Mouse (Mus musculus) intestine, embryonic 14.5 days (tissue): ENCODE data around the gene Nup107. TPM values are rescaled to one million over a fixed set of nuclear protein-coding genes. Genes with fewer than 3 reads are reported as not detected.

Experiments
- ATAC-seq: fragments of 200-750 bp; cut with Nextera tagmentation; replicated peaks from 2 replicates; pipeline ENCODE4 v1.8.0; 2017; ENCODE audit warnings: low read depth, moderate number of reproducible peaks, moderate TSS enrichment, moderate library complexity; ENCODE audit not compliant: low FRiP score, low TSS enrichment
- DNase-seq: peaks from one replicate; pipeline ENCODE4 v3.0.0-alpha.2; 2018; ENCODE audit warnings: low spot score
- H3K27ac ChIP-seq: fragments of 300-500 bp; sonication (generic); 2 replicates; pipeline ENCODE4 v1.5.1; 2014; ENCODE audit warnings: low read depth, mild to moderate bottlenecking, control low read depth
- H3K27me3 ChIP-seq: fragments of 300-500 bp; sonication (generic); replicated peaks from 2 replicates; pipeline ENCODE4 v1.6.1; 2014; ENCODE audit warnings: low read length, control low read depth; ENCODE audit not compliant: control insufficient read depth, insufficient read depth
- H3K36me3 ChIP-seq: fragments of 300-500 bp; sonication (generic); 2 replicates; pipeline ENCODE4 v1.6.1; 2014; ENCODE audit warnings: low read length, control low read depth; ENCODE audit not compliant: control insufficient read depth, insufficient read depth
- H3K4me1 ChIP-seq: fragments of 300-500 bp; sonication (generic); replicated peaks from 2 replicates; pipeline ENCODE4 v1.6.1; 2014; ENCODE audit warnings: low read length, control low read depth, mixed read lengths; ENCODE audit not compliant: control insufficient read depth, insufficient read depth
- H3K4me2 ChIP-seq: fragments of 300-500 bp; sonication (generic); 2 replicates; pipeline ENCODE4 v1.6.1; 2014; ENCODE audit warnings: low read length
- H3K4me3 ChIP-seq: fragments of 300-500 bp; sonication (generic); 2 replicates; pipeline ENCODE4 v1.5.1; 2014; ENCODE audit warnings: low read depth, low read length, control low read depth, mixed read lengths
- H3K9ac ChIP-seq: fragments of 300-500 bp; sonication (generic); 2 replicates; pipeline ENCODE4 v1.6.1; 2014; ENCODE audit warnings: mild to moderate bottlenecking, low read length
- H3K9me3 ChIP-seq: fragments of 300-500 bp; sonication (generic); 2 replicates; pipeline ENCODE4 v1.6.1; 2016; ENCODE audit warnings: low read length, control low read depth; ENCODE audit not compliant: control insufficient read depth
- WGBS: fragments of 180-500 bp; shearing (Covaris S2); extraction: QIAGEN DNeasy Blood & Tissue Kit; methylation state at CpG from one replicate; pipeline ENCODE4 v1.1.7; 2014; 5-methylcytosine and 5-hydroxymethylcytosine counted together
- polyA plus RNA-seq: library from polyadenylated mRNA; unstranded; fragments of >200 nt; fragmentation: Nextera tagmentation; extraction: Ambion mirVana; gene quantifications from 2 replicates; pipeline ENCODE4 v1.2.1, GENCODE M21; 2014

The Nup107 gene
- polyA plus RNA-seq, 1 experiment from 2014 or later, result 60.8 TPM

DNA sequence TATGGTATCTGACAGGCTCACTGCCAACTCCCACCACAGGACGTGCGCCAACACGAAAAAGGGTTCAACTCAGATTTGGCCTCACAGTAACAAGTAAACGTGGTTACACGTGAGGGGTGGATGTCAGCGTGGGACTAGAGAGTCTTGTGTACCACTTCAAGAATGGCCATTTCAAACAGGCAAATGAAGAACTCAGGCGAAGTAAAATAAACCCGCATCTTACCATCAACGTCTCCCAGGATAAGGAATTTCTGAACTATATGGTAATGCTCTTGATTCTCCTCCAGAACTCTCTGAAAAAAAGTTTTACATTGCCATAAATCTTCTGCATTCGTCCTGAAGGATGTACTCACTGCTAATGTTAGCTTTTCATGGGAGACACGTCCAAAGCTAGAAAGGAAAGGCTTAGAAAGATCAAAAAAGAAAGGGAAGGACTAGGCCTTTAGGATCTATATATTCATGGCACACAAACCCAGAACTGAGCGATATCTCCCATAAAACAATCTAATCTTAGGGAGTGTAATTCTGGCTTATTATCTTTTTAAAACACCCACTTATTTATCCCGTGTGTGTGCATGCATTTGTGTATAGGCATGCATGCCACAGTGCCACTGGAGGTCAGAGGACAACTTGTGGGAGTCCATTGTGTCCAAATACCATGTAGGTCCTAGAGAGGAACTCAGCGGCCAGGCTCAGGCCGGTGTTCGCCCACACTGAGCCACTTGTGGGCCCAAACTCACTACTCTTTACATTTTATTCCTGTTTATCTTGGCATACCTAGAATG, 26.2 kb downstream of the Nup107 start:
- no peak overlapping the region for H3K9ac ChIP-seq
- H3K27me3 ChIP-seq, result no peaks in the 10 kb centered on the region
- no peaks in the 10 kb centered on the region for H3K4me1 ChIP-seq
- WGBS, result 93% methylated on average over 16 of the region's 16 CpGs
- ATAC-seq, result no peak
- H3K4me3 ChIP-seq, result no peak overlapping the region
- peaks cover 86% of the 10 kb centered on the region for H3K36me3 ChIP-seq
- H3K4me2 ChIP-seq, result no peak overlapping the region
- H3K27ac ChIP-seq, result no peak overlapping the region
- no peaks in the 10 kb centered on the region for H3K9me3 ChIP-seq
- DNase-seq, result no peak

DNA sequence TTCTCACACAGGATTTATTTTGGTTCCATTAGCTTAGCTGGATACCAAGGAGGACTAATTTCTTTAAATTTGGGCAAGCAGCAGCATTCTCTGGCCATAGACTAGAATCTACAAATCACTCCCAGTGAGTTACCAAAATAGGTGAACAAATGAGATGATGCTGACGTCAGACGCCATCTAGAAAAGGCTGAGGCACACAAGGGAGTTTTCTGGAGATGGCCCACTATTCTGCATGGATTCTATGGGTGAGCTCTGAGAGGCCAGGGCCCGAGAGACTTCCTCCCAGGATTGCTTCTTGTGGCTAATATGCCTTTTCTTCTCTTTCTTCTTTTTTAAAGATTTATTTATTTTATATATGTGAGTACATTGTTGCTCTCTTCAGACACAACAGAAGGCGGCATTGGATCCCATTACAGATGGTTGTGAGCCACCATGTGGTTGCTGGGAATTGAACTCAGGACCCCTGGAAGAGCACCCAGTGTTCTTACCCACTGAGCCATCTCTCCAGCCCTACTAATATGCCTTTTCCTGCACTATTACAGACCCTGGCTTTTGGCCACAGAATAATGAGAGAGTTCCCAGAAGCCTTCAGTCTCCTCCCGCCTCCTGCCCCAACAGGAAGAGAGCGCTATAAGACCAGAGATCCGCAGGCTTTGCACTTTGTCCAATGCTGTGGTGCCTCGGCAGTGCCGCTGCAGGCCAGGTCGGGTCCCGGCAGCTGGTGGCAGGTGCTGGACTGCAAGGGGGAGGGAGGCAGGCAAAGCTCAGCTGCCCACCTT, 27.2 kb downstream of the Nup107 start:
- ATAC-seq (no peak), DNase-seq (no peak)
- Histone ChIP-seq H3K27me3 (no peaks in the 10 kb centered on the region), H3K9ac (no peak overlapping the region), H3K27ac (no peak overlapping the region), H3K4me3 (no peak overlapping the region), H3K36me3 (peaks cover 86% of the 10 kb centered on the region), H3K4me2 (no peak overlapping the region), H3K9me3 (no peaks in the 10 kb centered on the region), H3K4me1 (no peaks in the 10 kb centered on the region)
- WGBS, result 93% methylated on average over 11 of the region's 11 CpGs

DNA sequence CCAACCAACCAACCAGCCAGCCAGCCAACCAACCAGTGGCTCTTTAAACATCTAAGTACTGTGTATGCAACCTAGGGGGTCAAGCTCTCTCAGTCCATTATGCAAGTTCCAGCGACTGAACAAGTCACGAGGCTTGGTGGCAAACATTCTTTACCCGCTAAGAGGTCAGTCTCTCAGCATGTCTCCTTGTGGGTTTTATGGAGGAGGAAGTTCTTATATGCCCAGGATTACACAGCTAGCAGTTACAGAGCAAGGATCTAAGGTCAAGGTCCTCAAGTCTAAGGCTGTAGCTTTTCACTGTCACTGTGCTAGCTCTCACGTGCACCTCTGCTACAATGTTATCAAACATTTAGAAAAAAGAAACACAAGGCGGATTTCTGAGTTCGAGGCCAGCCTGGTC, 27.9 kb downstream of the Nup107 start:
- Histone ChIP-seq H3K4me3 (no peak overlapping the region), H3K9me3 (no peaks in the 10 kb centered on the region), H3K36me3 (peaks cover 86% of the 10 kb centered on the region), H3K27ac (no peak overlapping the region), H3K9ac (no peak overlapping the region), H3K4me2 (no peak overlapping the region), H3K27me3 (no peaks in the 10 kb centered on the region), H3K4me1 (no peaks in the 10 kb centered on the region)
- DNase-seq, result no peak
- WGBS, result 86% methylated on average over 6 of the region's 6 CpGs
- ATAC-seq, result no peak

DNA sequence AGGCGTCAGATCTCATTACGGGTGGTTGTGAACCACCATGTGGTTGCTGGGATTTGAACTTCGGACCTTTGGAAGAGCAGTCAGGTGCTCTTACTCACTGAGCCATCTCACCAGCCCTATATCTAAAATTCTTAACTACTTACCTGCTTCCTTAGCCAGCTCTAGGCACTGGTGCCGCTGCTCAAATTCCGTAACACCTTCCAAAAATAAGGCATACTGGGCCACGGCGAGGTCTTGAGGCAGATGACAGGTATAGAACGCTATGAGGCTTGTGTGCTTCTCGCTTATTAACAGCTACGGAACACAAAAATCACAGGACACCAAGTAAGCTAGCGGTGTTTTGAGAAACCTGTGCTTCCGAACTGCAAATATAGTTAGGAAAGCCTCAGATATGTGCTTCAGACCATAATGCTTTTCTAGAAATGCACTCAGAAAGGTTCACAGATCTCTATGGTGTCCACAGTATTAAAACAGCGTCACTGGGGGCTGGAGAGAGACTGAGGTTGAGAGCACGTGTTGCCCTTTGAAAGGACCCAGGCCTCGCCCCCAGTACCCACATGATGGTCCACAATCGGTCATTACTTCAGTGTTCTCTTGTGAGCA, 28.8 kb downstream of the Nup107 start:
- Histone ChIP-seq H3K4me2 (no peak overlapping the region), H3K27ac (no peak overlapping the region), H3K4me3 (no peak overlapping the region), H3K9ac (no peak overlapping the region), H3K27me3 (no peaks in the 10 kb centered on the region), H3K36me3 (peaks cover 93% of the 10 kb centered on the region), H3K9me3 (no peaks in the 10 kb centered on the region), H3K4me1 (no peaks in the 10 kb centered on the region)
- DNase-seq, result no peak
- WGBS, result 97% methylated on average over 16 of the region's 16 CpGs
- ATAC-seq, result no peak

DNA sequence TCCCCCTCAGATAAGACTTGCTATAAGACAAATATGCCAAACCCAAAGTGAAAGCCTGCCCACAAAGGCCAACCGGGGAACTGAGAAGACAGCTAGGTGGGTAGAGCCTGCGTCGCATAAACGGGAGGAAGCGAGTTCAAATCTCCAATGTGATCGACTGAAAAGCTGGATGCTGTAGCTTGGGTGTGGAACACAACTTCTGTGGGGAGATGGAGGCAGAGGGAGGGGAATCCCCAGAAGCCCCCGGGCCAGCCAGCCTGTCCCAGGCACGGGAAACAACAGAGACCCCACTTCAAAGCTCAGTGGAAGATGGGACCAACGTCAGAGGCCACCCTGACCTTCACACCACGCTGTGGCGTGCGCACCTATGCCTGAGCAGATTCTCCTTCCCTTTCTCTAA, 29.5 kb downstream of the Nup107 start:
- Histone ChIP-seq H3K4me3 (no peak overlapping the region), H3K9me3 (no peaks in the 10 kb centered on the region), H3K4me2 (no peak overlapping the region), H3K4me1 (no peaks in the 10 kb centered on the region), H3K27me3 (no peaks in the 10 kb centered on the region), H3K27ac (no peak overlapping the region), H3K9ac (no peak overlapping the region), H3K36me3 (peaks cover 93% of the 10 kb centered on the region)
- 95% methylated on average over 12 of the region's 12 CpGs for WGBS
- ATAC-seq, result no peak
- no peak for DNase-seq

DNA sequence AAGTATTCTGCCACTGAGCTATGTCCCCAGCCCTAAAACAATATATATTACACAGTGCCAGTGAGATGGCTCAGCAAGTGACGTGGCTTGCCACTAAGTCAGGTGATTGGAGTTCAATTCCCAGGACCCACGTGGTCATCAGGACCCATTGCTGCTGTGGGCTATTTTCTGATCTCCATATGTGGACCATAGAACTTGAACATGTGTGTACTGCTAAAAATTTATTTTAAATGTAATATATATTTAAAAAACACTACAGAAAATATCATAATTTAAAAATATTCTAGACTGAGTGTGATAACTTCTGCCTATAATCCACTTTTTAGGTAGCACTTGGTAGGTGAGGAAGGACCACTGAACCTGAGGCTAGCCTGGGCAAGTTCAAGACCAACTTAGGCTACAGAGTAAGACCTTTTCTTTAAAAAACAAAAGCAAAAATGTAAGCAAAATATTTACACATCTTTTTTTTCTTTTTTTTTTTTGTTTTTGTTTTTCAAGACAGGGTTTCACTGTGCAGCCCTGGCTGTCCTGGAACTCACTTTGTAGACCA, 30.1 kb downstream of the Nup107 start:
- no peaks in the 10 kb centered on the region for H3K27me3 ChIP-seq
- no peak overlapping the region for H3K4me3 ChIP-seq
- H3K27ac ChIP-seq, result no peak overlapping the region
- DNase-seq (no peak), ATAC-seq (no peak)
- WGBS, result 92% methylated on average over 2 of the region's 2 CpGs
- peaks cover 94% of the 10 kb centered on the region for H3K36me3 ChIP-seq
- no peaks in the 10 kb centered on the region for H3K9me3 ChIP-seq
- H3K9ac ChIP-seq, result no peak overlapping the region
- H3K4me2 ChIP-seq, result no peak overlapping the region
- no peaks in the 10 kb centered on the region for H3K4me1 ChIP-seq

DNA sequence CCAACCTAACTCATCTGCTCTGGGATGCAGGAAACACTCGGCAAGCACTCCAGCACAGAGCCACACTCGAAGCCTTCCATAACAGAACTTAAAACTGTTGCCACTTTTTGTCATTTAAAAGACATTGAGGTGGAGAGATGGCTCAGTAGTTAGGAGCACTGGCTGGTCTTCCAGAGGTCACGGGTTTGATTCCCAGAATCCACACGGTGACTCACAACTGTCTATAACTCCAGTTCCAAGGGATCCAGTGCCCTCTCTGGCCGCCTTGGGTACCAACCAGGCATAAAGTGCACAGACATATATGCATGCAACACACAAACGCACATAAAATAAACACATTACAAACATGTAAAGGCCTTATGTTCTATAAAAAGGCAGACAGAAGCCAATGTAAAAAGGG, 31.0 kb downstream of the Nup107 start:
- DNase-seq (no peak), ATAC-seq (no peak)
- Histone ChIP-seq H3K4me1 (no peaks in the 10 kb centered on the region), H3K4me2 (no peak overlapping the region), H3K9me3 (no peaks in the 10 kb centered on the region), H3K27ac (no peak overlapping the region), H3K4me3 (no peak overlapping the region), H3K36me3 (peaks cover 99% of the 10 kb centered on the region), H3K9ac (no peak overlapping the region), H3K27me3 (no peaks in the 10 kb centered on the region)
- 90% methylated on average over 6 of the region's 6 CpGs for WGBS

DNA sequence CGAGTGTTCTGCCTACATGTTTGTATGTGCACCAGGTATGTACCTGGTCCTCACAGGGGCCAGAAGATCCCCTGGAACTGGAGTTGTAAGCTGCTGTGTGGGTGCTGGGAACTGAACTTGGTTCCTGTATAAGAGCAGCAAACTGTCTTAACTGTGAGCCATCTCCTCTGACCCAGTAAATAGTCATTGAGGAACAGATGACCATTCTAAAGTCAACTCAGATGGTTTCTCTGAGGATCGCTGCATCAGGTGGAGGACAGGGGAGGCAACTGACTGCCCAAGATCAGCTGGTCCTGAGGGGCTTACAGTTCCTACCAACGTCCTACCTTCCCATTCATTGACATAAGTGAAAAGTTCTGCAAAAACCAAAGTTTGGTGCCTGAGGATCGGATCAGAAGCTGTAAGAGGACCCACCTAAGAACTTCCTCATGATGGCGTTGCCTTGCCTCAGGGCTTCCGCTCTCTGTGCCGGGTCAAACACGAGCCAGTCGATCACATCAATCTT, 31.6 kb downstream of the Nup107 start:
- Histone ChIP-seq H3K4me2 (no peak overlapping the region), H3K9ac (no peak overlapping the region), H3K27ac (no peak overlapping the region), H3K4me3 (no peak overlapping the region), H3K4me1 (no peaks in the 10 kb centered on the region), H3K27me3 (no peaks in the 10 kb centered on the region), H3K9me3 (no peaks in the 10 kb centered on the region), H3K36me3 (peaks cover 99% of the 10 kb centered on the region)
- DNase-seq, result no peak
- ATAC-seq, result no peak
- WGBS, result 96% methylated on average over 9 of the region's 9 CpGs
